36 mouse cellular contexts compared by ENCODE assay signal in the genomic region with DNA sequence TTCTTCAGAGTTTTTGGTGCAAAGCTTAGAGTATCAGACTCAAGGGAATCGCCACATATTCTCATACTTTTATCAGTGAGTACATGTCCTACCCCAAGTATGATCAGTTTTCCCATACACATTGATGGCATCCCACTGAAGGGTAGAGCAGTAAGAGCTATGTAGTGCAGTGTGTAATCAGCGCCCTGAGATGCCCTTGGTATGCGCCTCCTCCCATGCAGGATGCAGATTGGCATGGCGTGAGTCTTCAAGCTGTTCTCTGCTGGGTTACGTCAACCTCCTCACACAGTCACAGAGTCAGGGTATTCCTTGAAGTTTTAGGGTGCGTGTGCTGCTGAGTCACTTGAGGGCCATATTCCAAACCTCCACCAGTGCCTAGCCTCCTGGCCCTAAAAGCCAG. TPM values are rescaled to one million over a fixed set of nuclear protein-coding genes. Genes with fewer than 3 reads are reported as not detected.
"Had no signal": no experiment of that assay in that cellular context is flagged by ENCODE, and none has a peak within 500 bp of the region (broad histone marks: within the 10 kb centered on the region; RNA-seq: fewer than 3 reads in every experiment).

No protein-coding gene starts in this region.

- ATAC-seq: hindbrain, embryonic 16.5 days; inflammation-experienced regulatory T-cells, adult 6 months; intestine, embryonic 15.5 days; intestine, postnatal 0 days had no signal

- H3K9me3 ChIP-seq: heart, embryonic 13.5 days; heart, embryonic 15.5 days; hindbrain, embryonic 10.5 days; hindbrain, embryonic 12.5 days; intestine, embryonic 15.5 days; limb, embryonic 10.5 days; limb, embryonic 12.5 days had no signal

- H3K27me3 ChIP-seq: heart, embryonic 13.5 days; heart, embryonic 15.5 days; hindbrain, embryonic 12.5 days; intestine, embryonic 15.5 days; limb, embryonic 12.5 days had no signal

- H3K4me2 ChIP-seq: heart, embryonic 11.5 days; heart, embryonic 13.5 days; heart, embryonic 15.5 days; hindbrain, embryonic 12.5 days; hindbrain, embryonic 14.5 days; intestine, embryonic 15.5 days; limb, embryonic 12.5 days; liver, embryonic 11.5 days had no signal

- H3K36me3 ChIP-seq: heart, embryonic 13.5 days; heart, embryonic 15.5 days; hindbrain, embryonic 10.5 days; hindbrain, embryonic 12.5 days; intestine, embryonic 15.5 days; limb, embryonic 12.5 days had no signal

- H3K4me1 ChIP-seq: heart, embryonic 15.5 days; hindbrain, embryonic 10.5 days; intestine, embryonic 15.5 days had no signal

- H3K9ac ChIP-seq: heart, embryonic 13.5 days; heart, embryonic 15.5 days; hindbrain, embryonic 12.5 days; hindbrain, embryonic 14.5 days; intestine, embryonic 15.5 days; limb, embryonic 12.5 days had no signal

- H3K4me3 ChIP-seq: gastrocnemius, adult 2 months; heart, adult 2 months; heart, embryonic 13.5 days; heart, embryonic 15.5 days; hindbrain, embryonic 10.5 days; hindbrain, embryonic 12.5 days; intestine, embryonic 15.5 days; layer of hippocampus, adult 2 months; left cerebral cortex, adult 2 months; limb, embryonic 10.5 days; limb, embryonic 12.5 days had no signal

- DNase-seq: gastrocnemius, adult 2 months; gastrocnemius, postnatal 10 days; gastrocnemius, postnatal 25 days; heart, adult 2 months; heart, postnatal 4 days; kidney, adult 18-20 months; kidney, adult 8-10 months; kidney, postnatal 10 days; kidney, postnatal 25 days; kidney, postnatal 4 days; liver had no signal

- H3K27ac ChIP-seq: gastrocnemius, adult 2 months; heart, adult 2 months; heart, embryonic 13.5 days; heart, embryonic 15.5 days; hindbrain, embryonic 10.5 days; hindbrain, embryonic 12.5 days; hindbrain, embryonic 14.5 days; intestine, embryonic 15.5 days; layer of hippocampus, adult 2 months; left cerebral cortex, adult 2 months; limb, embryonic 10.5 days had no signal

RNA-seq across cellular contexts. Expression of gene Lhx4, which starts 59.3 kb away (rescaled TPM):
- total RNA-seq: gastrocnemius, adult 2 months; gastrocnemius, postnatal 10 days; gastrocnemius, postnatal 25 days; gastrocnemius, postnatal 4 days; granulocyte monocyte progenitor cell, adult 5-6 weeks; heart, adult 2 months; heart, postnatal 25 days; heart, postnatal 4 days; layer of hippocampus, adult 2 months; layer of hippocampus, postnatal 10 days; left cerebral cortex, adult 2 months; left cerebral cortex, postnatal 14 days; left cerebral cortex, postnatal 36 days had no signal
- polyA plus RNA-seq: frontal cortex, adult 2 months; heart, adult 2 months; heart, embryonic 11.5 days; heart, embryonic 13.5 days; heart, embryonic 15.5 days; heart, postnatal 0 days; inflammation-experienced regulatory T-cells, adult 6 months; intestine, embryonic 15.5 days; kidney, embryonic 16.5 days; limb, embryonic 10.5 days; limb, embryonic 12.5 days; limb, embryonic 14.5 days; liver, embryonic 11.5 days had no signal
